Mouse (Mus musculus) CH12F3 (cell line): ENCODE data around the gene Ghrl.
"Not testable (repeated sequence)": the region's sequence is repeated elsewhere in the genome, so short reads cannot be mapped to it uniquely, and the experiment has no call there.

Source experiments
- in situ Hi-C: fragments of 300-500 bp; cut with MboI; formaldehyde crosslinking; loops from 2 replicates; pipeline ENCODE4 v1.14.3; 2020; ENCODE audit warnings: low sequenced_read_pairs

Ghrl gene

GRCm38 (mm10) chr6:113672029-113672428 lies 47.7 kb downstream of the Ghrl start:
- in situ Hi-C loops, result not testable (repeated sequence)

- in situ Hi-C loops, result no loop called here
These were observed 49.9 kb downstream of the Ghrl start for GRCm38 (mm10) chr6:113669821-113670220.

GRCm38 (mm10) chr6:113668287-113669154 lies 51.2 kb downstream of the Ghrl start:
- in situ Hi-C loops, result no loop called here

- in situ Hi-C loops, result no loop called here
These were observed 52.0 kb downstream of the Ghrl start for GRCm38 (mm10) chr6:113667611-113668122.
